Mouse (Mus musculus) spleen, postnatal 4 days (tissue): ENCODE measurements around the gene Mrps18b.
A peak's percentile ranks its signal among the peaks of the same experiment; 100 is the strongest.

Experiments
- DNase-seq, 2 experiments: peaks; one replicate each; pipeline ENCODE4 v3.0.0; 2022; ENCODE audit warnings: low spot score in 2 of 2

The Mrps18b gene

DNA sequence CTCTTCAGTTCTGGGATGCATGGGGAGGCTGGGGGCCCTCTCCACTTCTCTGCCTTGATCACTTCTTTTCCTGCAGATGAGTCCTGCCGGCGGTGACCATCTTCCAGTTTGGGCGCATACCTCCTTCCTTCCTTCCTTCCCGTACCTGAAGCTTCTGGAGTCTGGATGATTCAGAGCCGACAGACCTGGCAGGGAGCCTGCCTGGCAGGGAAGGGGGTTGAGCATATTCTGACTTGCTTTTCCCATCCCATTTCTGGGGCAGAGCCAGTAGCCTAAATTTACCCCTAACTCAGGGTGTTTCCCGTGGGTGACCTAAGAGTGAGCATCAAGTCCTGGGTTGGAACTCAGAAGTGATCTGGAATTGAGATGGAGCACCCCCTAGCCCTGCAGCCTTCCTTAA is 41.5 kb downstream of the Mrps18b start:
- DNase-seq, result no peak

DNA sequence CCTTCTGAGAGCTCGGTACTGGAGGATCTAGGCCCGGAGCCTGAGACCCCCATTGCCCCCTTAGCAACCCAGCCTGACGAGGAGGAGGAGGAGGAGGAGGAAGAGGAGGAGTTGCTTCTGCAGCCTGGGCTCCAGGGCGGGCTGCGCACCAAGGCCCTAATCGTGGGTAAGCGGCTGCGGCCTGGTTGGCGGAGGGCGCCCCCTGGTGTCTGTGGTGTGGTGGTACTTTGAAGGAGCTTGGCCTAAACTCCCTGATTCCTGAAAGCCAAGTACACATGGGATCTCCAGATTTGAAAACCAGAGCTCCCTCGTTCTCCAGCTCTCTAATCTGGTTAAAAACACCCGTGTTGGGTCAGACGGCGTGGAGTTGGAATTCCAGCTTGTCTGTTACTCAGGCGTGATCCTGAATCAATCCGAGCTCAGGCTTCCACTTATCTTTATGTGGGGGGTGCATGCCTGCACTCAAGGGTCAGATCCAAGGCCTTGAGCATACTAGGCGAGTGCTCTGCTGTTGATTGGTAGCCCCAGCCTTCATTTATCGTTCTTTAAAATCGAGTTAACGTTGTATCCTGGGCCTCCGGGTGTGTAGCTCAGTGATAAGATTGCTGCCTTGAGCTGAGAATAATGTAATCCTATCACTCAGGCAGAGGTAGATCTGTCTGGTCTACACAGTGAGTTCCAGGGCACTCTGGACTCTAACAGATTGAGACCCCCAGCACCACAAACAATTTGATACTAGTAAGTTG is 42.2 kb downstream of the Mrps18b start:
- peak; percentile 90 to 98 for DNase-seq

DNA sequence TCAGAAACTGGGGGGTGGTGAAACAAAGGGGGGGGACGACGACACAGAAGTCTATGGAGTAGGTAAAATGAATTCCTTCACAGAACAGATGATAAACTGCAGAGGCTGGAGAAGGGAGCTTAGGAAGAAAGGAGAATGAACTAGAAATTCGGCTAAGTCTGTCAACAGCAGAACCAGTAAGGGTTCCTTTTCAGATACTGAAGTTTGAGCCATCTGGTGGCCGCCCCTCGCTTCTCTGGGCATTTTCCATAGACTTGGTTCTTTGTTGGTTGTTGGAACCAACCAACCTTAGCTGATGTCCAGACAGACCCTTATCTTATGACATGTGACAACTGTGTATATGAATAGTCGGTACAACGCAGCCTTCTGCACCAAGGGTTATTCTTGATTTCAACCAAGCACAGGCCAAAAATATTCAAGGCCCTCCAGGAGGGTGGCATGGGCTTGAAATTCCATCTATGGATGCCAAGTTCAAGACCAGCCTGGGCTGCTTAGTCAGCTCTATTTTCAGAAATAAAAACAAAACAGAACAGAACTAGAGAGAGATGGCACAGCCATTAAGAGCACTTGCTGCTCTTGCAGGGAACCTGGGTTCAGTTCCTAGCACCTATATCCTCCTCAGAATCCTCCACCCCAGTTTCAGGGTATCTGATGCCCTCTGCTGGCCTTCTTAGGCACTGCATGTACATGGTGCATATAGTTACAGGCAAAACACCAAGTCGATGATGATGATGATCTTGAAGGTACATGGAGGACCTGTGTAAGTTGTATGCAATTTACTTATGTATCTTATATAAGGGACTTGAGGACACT is 45.1 kb downstream of the Mrps18b start:
- peak; percentile 64 to 85 for DNase-seq

DNA sequence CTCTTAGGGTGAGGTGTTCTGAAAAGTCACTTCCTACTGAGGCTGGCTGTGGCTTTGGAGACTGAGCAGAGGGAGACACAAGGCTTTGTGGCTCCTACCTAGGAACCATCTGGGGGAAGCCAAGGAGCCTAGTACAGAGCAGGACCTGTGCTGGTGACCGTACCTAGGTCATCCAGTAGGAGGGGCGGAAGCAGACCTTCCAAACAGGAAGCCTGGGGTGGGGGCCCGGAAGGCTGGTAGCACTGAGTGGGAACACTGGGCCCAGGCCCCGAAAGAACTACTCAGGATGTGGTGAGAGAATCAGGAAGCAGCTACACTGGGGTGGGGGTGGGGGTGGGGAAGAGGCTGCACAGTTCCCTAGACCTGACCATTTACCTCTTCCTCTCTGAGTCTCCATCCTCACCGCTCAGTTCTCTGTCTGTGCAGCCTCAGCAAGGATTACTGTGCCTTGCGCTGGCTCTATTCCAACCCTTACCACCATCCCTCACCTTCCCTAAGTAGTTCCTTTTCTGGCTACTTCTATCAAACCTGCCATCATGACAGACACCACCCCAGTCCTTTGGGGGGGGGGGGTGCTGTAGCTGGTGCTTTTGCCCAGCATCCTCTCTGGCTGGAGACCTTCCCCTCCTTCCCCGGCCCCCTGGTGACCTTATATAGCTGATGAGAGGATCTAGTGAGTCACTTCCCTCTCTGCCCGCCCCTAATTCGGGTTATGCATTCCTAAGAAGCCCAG is 45.9 kb downstream of the Mrps18b start:
- peak; percentile 74 to 83 for DNase-seq

DNA sequence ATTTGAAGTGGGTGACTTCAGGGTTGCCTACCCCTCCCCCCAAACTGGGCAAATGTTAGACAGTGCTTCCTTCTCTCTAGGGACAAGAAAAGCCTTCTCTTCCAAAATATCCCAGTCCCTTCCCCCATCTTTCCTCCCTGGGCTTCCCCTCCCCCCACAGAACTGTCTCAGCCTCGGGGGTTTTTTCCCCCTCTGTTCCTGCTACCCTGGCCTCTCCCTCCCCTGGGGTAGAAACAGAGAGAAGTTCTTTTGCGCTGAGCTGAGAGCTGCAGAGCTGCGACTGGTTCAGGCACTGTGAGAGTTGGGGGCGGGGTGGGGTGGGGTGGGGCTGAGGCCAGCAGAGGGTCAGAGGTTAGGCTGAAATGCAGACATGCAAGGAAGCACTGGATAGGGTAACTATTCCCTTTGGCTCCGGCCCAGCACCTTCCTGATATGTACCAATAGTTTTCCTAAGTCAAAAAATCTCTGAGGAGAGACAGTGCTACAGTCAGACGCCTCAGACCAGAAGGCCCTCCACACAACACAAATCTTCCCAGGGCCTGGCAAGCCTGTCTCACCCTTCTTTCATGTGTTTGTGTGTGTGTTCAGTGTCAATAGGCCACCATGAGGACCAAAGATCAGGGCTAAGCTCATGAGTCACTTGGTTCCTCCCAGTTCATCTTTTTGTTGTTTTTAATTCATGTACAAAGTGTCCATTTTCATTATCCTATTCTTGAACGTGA is 46.7 kb downstream of the Mrps18b start:
- DNase-seq, result peak; percentile 39 to 64

DNA sequence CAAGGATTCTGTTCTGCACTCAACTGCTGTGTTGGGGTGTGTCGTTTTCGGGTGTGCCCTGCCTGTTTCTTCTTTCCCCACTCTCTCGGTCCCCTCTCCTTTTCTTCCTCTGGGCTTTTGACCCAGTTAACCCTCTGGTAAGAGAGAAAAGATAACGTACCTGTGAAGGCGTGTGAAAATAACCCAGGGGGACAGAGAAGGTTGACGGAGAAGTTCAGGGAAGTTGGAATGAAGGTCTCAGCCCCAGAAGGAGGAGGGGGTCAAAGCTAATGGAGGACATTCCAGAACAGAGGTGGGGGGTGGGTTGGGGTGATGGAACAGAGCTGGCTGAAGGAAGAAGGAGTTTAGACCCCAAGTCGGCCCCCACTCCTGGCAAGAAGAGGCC is 47.2 kb downstream of the Mrps18b start:
- no peak for DNase-seq

DNA sequence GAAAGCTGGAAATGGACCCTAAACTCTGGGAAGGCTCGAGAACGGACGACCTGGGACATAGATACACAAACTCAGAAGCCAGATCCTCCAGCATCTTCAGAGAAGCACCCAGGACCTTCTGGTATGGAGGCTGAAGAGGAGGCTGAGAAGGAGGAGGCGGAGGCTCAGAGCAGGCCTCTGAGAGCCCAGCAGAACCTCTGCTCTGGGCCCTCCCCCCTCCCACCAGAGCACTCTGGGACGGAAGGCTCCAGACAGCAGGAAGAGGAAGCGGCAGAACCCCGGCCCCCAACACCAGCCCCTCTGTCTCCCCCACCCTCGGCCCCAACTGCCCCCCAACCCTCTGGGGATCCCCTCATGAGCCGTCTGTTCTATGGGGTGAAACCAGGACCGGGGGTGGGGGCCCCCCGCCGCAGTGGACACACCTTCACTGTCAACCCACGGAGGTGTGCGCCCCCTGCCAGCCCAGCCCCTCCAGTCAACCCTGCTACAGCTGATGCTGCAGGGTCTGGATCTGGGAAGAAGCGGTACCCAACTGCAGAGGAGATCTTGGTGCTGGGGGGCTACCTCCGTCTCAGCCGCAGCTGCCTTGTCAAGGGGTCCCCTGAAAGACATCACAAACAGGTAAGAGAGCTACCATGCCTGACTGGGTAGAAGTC is 47.9 kb downstream of the Mrps18b start:
- DNase-seq, result peak; percentile 49 to 73

DNA sequence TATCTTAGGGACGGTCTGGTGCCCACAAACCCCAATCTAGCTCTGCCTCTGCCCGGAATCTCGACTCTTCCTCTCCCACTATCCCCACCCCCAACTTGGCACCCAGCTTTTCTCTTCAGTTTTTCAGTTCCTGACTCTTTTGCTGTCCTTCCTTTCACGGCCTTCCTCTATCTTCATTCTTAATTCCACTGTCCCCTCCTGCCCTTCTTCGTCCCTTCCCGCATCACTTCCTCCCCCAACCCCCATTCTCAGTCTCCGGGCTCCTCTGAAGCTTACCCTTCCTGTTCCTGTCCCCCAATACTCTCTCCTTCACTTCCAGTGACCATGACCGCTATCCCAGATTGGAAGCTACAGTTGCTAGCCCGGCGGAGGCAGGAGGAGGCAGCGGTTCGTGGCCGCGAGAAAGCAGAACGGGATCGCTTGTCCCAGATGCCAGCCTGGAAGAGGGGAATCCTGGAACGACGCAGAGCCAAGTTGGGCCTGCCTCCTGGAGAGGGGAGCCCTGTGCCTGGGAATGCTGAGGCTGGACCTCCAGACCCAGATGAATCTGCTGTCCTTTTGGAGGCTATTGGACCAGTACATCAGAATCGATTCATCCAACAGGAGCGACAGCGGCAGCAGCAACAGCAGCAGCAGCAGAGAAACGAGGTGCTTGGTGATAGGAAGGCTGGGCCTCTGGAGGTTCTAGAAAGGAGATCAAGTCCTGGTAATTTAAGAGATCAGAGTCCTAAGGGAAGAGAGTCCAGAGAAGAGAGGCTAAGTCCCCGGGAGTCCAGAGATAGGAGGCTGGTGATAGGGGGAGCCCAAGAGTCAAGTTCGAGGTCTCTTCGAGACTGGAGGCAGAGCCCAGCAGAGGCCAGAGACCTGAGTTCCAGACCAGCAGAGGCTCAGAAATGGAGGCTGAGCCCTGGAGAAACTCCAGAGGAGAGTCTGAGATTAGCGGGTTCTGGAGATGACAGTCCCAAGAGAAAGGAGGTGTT is 49.0 kb downstream of the Mrps18b start:
- peak; percentile 71 to 80 for DNase-seq

DNA sequence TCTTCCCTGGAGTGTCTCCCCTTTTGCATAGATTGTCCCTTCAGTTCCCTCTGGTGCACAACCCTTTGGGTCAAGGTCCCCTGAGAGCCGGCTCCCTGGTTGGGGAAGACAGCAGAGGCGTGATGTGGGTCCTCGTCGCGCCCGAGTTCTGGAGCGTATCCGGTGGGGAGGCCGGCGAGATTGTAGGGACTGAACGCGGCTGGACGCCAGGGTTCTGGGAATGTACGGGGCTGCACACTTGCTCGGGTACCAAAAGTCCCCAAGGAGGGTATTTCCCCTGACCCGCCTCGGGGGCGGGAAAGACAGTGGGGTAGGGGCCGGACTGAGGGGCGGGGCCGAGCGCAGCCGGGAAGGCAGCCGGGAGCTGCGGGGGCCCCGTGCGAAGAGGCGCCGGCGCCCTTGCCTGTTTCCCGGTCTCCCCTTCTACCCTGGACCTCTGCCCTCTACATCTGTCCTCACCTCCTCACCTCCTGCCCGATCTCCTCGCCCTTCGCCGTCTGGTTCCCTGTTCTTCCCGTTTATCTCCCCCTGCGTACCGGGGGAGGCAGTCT is 49.8 kb downstream of the Mrps18b start:
- DNase-seq, result peak; percentile 57 to 78

DNA sequence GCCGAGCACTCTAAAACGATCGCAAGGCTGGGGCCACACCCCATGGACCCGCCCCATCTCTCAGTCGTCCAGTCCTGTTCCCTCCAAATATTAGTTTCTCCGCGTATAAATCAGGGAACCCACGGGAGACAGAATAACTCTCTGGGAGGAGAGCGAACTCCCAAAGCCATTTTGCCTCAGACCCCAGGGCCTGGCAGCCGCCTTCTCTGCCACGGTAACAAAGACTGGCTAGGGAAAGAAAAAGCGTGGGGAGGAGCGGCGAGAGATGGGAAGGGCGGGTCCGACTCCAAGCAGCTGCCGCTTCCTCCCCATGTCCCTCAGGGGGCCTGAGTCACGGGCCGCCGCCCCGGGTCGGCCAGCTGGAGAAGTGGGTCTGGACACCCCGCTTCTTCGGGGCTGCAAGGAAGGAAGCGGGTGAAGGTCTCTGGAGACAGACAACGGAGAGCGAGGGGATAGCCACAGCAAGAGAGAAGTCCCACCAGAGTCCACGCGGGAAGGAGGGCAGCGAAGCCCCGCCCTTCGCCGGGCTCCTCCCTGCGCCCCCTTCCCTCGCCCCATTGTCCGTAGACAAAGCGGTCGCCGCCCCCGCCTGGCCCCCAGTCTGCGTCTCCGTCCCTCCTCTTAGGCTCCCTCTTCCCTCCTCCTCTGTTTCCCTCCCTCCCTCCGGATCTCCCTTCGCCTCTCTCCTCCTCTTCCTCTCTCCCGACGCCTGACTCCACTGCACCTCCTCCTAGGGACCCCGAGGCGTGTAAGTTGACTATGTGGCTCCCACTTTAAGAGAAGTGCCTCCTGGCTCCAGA is 50.5 kb downstream of the Mrps18b start, which contains the start of gene Ppp1r18:
Ppp1r18 (plus strand) TSS at position 113 of the 800 bp plus-strand sequence.
- peak; percentile 66 to 83 for DNase-seq

DNA sequence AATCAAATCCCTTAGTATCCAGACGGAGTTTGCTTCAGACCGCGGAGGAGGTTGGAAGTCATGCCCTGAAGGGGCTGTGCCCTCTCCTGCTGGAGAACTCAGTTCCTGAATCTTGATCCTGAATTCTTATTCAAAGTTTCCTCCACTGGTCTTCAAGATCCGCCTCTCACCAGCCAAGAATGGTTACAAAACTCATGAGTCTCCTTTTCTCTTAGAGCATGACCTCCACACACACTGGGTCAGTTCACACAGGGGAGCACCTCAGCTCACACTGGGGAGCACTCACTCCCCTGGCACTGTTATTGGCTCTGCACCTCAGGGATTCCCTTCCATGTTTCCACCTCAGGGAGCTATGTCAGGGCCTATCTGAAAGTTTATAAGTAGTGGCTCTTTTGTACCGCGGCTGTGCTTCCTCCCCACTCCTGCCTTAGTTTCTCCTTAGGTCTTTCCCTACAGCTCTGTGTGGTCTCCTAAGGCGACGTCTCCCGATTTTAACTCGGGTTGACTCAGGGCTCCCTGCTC is 51.3 kb downstream of the Mrps18b start:
- no peak for DNase-seq

DNA sequence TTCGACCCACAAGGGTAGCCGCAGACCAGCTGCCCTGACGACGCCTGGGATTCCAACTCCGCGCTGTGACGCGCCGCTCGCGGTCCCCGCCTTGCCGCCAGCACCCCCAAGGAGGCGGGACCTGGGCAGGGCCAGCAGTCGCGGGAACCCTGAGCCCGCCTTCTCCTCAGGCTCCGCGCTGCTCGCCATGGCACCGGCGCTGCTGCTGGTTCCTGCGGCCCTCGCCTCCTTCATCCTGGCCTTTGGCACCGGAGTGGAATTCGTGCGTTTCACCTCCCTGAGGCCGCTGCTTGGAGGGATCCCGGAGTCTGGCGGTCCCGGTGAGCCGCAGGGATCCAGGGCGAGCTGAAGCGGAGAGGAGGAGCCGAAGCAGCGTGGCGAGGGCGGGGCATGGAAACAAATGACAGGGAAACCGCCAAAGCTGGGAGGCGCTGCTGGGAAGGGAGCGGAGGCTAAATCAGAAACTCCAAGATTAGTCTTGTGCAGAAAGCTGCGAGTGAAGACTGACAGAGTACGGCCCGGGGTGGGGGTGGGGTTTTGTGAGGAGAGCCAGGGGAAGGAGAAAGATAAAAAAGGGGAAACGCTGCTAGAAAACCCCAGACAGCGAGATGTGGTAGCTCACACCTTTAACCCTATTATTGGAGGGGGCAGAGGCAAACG is 54.9 kb downstream of the Mrps18b start, which contains the start of gene Nrm:
Nrm (plus strand) TSS at position 121 of the 660 bp plus-strand sequence.
- peak; percentile 86 to 93 for DNase-seq

DNA sequence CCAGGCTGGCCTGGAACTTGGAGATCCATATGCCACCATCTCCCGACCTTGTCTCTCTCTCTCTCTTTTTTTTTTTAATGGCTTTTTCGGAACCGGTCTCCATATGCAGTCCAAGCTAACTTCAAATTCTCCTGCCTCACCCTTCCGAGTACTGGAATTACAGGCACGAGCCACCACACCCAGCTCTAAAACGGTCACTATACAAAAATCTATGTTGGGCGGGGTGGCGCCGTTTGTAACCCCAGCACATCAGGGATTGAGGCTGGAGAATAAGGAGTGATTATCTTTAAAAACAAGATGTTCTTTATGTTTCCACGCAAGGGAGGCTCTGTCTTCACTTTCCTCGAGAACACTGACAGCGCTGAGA is 55.4 kb downstream of the Mrps18b start:
- no peak for DNase-seq
